Mouse (Mus musculus) heart, postnatal 36 days (tissue): ENCODE measurements around the gene Tesmin. TPM values are rescaled to one million over a fixed set of nuclear protein-coding genes. Genes with fewer than 3 reads are reported as not detected.

Experiments
- DNase-seq, 2 experiments: peaks; one replicate each; pipeline ENCODE4 v3.0.0; 2021 to 2022
- intact Hi-C: fragments of 180-260 bp; cut with DNase I; formaldehyde crosslinking; loops from one replicate; pipeline ENCODE4 v1.15.1; 2025
- total RNA-seq, 2 experiments: library from RNA; stranded (reverse); gene quantifications; 2 replicates each; pipeline ENCODE4 v1.2.3; 2021

Gene Tesmin
- total RNA-seq, 2 experiments from 2014 or later = 3.5 to 4.1 TPM

DNA sequence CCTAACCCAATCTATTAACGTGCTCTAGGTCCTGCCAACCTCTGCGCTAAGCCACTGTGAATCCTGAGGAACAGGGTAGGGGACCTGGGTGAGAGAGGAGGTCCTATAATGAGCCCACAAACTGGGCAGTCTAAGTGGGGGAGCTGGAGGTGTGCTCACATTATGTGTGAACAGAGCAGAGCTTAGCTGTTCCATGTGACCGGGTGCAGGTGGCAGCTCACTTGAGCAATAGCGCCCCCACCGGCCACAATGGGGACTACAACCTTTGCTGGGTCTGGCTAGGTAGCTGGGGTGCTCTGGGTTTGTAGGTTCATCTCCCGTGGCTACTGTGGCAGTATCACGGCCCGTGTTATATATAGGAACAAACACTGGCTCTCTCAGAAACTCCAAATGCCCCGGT is 48.2 kb downstream of the Tesmin start:
- peak in 1 of 2 experiments; percentile 36 for DNase-seq
- intact Hi-C loops = loop anchor here (5.0 kb wide), 3 partner anchors 45 to 145 kb away; no protein-coding TSS in a partner anchor

DNA sequence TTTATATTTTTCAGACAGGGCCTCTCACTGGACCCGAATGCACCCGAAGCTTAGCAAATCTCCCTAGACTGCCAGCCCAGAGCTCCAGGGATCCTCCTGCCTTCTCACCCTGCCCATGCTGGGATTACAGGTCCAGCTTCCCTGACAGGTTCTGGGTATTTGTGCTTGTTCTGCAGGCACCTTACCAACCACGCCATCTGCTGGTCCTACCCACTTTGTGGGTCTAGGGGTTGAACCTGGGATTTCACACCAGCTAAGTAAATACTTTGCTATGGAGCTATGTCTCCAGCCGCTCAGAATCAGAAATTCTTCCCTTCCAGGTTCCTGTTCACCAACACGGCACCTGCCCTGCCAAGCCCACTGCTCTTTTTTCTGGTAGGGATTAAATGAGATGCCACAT is 49.3 kb downstream of the Tesmin start:
- DNase-seq = no peak
- intact Hi-C loops = loop anchor here (5.0 kb wide), 3 partner anchors 46 to 146 kb away; no protein-coding TSS in a partner anchor

DNA sequence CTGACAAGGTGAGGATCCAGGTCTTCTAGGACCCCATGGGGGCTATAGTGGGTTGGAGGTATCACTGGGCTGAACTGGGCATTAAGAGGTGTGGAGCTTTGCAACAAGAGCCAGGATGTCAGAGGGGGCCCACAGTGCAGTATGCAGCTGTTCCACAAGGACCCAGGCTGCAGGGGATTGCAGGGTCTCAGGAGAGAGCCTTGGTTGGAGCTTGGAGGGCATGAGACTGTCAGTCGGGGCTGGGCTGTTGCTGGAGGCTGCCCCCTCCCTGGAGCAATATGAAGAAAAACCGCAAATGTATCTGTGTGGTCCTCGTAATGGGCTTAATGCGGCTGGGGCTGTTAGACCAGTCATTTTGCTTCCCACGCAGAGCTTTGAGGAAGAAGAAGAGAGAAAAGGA is 52.0 kb downstream of the Tesmin start:
- no peak for DNase-seq
- intact Hi-C loops = no loop called here

DNA sequence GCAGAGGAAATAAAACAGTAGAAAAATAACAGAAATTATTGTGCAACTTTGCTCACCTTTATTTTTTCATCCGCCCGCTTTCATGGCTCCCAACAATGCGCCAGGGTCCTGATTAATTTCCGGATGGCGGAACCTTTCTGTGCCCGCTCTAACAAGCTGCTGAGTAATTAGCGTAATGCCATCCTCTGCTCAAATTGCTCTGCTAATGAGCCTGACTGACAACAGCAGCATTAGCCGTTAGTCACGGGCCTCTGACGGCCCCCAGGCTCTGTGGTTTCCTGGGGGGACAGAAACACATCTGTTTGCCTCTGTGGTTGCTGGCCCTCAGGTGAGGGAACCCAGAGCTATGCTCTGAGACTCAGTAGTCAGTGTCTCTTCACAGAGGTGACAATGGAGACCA is 52.4 kb downstream of the Tesmin start:
- no peak for DNase-seq
- intact Hi-C loops = no loop called here

DNA sequence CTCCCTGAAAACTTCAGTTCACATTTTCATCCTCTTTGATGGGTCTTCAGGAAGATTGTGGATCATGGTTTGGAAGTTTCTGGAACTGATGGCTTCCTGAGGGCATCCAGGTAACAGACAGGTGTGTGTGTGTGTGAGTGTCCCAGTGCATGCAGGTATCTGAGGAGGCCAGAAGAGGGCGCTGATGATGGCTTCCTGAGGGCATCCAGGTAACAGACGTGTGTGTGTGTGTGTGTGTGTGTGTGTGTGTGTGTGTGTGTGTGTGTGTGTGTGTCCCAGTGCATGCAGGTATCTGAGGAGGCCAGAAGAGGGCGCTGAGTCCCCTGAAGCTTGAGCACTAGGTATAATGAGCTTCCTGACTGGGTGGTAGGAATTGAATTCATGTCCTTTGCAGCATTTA is 58.7 kb downstream of the Tesmin start:
- intact Hi-C loops = no loop called here
- DNase-seq = no peak

DNA sequence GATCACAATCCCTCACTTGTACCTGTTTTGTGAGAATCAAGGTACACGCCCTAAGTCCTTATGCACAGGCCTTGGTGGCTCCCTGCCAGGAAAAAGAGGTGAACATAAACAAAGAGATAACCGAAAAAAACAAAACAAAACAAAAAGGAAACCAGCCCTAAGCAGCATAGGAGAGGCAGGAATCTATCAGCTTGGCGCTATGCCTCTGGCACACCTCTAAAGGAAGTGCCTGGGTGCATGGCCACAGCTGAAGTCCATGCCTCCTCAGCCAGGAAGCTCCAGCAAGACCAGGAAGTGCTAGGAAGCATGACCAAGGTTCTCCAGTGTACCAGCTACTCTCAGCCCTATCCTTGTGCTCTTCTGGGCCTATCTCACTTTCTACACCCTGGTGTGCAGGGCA is 60.6 kb downstream of the Tesmin start:
- intact Hi-C loops = no loop called here
- no peak for DNase-seq

DNA sequence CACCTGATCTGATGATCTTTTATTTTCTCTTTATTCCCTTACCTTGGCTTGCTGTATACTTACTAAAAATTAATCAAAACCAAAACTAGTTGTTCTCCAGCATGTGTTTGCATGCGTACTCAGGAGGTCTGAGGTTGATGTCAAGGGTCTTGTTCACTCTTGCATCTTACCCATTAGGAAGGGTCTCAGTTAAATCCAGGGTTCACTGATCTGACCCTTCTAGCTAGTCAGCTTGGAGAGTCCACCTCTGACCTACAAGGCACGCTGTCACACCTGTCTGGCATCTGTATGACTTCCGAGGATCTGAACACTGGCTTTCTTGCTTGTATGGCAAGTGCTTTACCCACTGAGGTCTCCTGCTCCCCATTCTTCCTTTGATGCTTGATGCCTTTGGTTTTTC is 62.1 kb downstream of the Tesmin start:
- DNase-seq = no peak
- intact Hi-C loops = loop anchor here (1.0 to 2.0 kb wide), 3 partner anchors 61 to 157 kb away; no protein-coding TSS in a partner anchor

DNA sequence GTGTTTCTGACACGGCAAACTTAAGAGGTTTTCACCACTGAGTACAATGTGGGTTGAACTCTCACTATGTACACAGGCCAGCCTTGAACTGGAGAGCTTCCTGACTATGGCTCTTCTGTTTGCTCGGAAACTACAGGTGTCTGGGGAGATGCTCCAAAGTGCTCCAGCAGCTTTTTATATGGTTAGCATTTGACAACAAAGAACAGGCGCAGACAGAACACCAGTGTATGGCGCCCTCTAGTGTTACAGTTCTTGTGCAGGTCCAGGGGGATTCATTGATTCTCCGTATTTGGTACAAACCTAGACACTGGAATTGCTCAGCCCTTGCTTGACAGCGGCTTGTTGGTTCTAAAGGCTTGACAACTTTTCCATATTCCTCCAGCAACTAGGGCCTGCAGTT is 62.5 kb downstream of the Tesmin start:
- intact Hi-C loops = loop anchor here (1.0 to 2.0 kb wide), 2 partner anchors 62 to 130 kb away; no protein-coding TSS in a partner anchor
- peak; percentile 59 to 66 for DNase-seq

DNA sequence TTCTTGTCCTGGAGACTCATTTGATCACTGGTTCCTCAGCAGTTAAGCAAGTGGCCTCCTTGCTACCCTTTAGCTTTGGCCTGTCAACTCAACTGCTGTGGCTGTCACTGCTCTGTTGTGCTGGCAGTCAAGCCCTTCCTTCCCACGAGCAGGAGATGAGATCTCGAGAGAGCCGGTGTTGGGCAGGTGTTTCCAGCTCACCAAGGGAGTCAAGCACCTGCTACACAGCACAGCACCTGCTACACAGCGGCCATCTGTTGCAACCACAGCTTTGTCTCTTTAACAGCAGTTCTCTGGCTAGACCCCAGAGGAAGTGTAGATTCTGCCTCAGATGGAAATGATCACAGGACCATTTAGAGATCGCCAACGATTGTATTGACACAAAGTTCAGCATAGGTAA is 63.0 kb downstream of the Tesmin start:
- DNase-seq = no peak
- intact Hi-C loops = loop anchor here (1.0 to 2.0 kb wide), 2 partner anchors 62 to 131 kb away; no protein-coding TSS in a partner anchor

Other genes with a start within 250 kb of the Tesmin start
- gene Mrpl21, start 106.0 kb upstream of the Tesmin start, total RNA-seq = 10 to 100 TPM; 94.4 to 98.8 TPM
- gene Ighmbp2, start 105.8 kb upstream of the Tesmin start, total RNA-seq = 1 to 10 TPM; 3.4 to 3.5 TPM
- gene Cpt1a, start 66.5 kb upstream of the Tesmin start, total RNA-seq = 10 to 100 TPM; 69.2 to 94.6 TPM
- not detected for gene Gal, start 25.7 kb downstream of the Tesmin start, total RNA-seq
- gene Ppp6r3, start 186.9 kb downstream of the Tesmin start, total RNA-seq = 10 to 100 TPM; 71.5 to 77.8 TPM